Mouse (Mus musculus): Measurements from ENCODE around the gene Adam15. TPM values are rescaled to one million over a fixed set of nuclear protein-coding genes. Genes with fewer than 3 reads are reported as not detected.

The Adam15 gene
- total and polyA plus RNA-seq, 2 experiments from 2014 or later = 82.2 to 99.0 TPM

- DNase-seq (ENCODE audit: low spot score) = no peak
- H3K4me1 ChIP-seq (ENCODE audit: control insufficient read depth, insufficient read depth) = peaks cover 7% of the 10 kb centered on the region; the same call in 1 of the 2 replicates
- 75% methylated on average over 10 of the region's 10 CpGs for WGBS
These were observed 2.8 kb downstream of the Adam15 start for GRCm38 (mm10) chr3:89346815-89347540.

GRCm38 (mm10) chr3:89343279-89343678, 6.5 kb downstream of the Adam15 start:
- no peak overlapping the region for H3K4me2 ChIP-seq (ENCODE audit: low read depth, low read length)
- TF ChIP-seq CTCF (IDR thresholded peaks at IDR 0.05; ENCODE audit: low read depth) (no peak), EP300 (IDR thresholded peaks at IDR 0.05; ENCODE audit: low read depth) (no peak)
- DNase-seq (ENCODE audit: low spot score) (no peak), ATAC-seq (ENCODE audit: insufficient read depth, low read depth) (no peak)
- peaks cover 7% of the 10 kb centered on the region for H3K27me3 ChIP-seq (ENCODE audit: control insufficient read depth, insufficient read depth, low read length)
- H3K9ac ChIP-seq (replicated peaks; ENCODE audit: low read depth, low read length) = no peak overlapping the region
- peaks cover 22% of the 10 kb centered on the region for H3K36me3 ChIP-seq (replicated peaks; ENCODE audit: control insufficient read depth, insufficient read depth, low read length)
- H3K9me3 ChIP-seq (replicated peaks; ENCODE audit: control insufficient read depth, low read length) = no peaks in the 10 kb centered on the region
- H3K4me1 ChIP-seq (ENCODE audit: control insufficient read depth, insufficient read depth) = no peaks in the 10 kb centered on the region; the same call in 1 of the 2 replicates
- H3K4me3 ChIP-seq (ENCODE audit: low read depth, low read length) = no peak overlapping the region
- no peak overlapping the region for H3K27ac ChIP-seq (ENCODE audit: low read depth)
- WGBS = 68% methylated on average over 7 of the region's 7 CpGs

More at GRCm38 (mm10) chr3:89346815-89347540, 2.8 kb downstream of the Adam15 start:
- H3K9me3 ChIP-seq (replicated peaks; ENCODE audit: control insufficient read depth, low read length) = no peaks in the 10 kb centered on the region
- no peak for ATAC-seq (ENCODE audit: insufficient read depth, low read depth)
- peaks cover 22% of the 10 kb centered on the region for H3K36me3 ChIP-seq (replicated peaks; ENCODE audit: control insufficient read depth, insufficient read depth, low read length)
- H3K27me3 ChIP-seq (ENCODE audit: control insufficient read depth, insufficient read depth, low read length) = peaks cover 29% of the 10 kb centered on the region
- H3K27ac ChIP-seq (ENCODE audit: low read depth) = no peak overlapping the region
- no peak overlapping the region for H3K4me3 ChIP-seq (ENCODE audit: low read depth, low read length)
- peak overlapping the region; percentile 17; the same call in 1 of the 2 replicates for H3K4me2 ChIP-seq (ENCODE audit: low read depth, low read length)
- TF ChIP-seq CTCF (IDR thresholded peaks at IDR 0.05; ENCODE audit: low read depth) = no peak
- no peak for TF ChIP-seq EP300 (IDR thresholded peaks at IDR 0.05; ENCODE audit: low read depth)
- H3K9ac ChIP-seq (replicated peaks; ENCODE audit: low read depth, low read length) = no peak overlapping the region

GRCm38 (mm10) chr3:89341794-89342193, 8.0 kb downstream of the Adam15 start:
- WGBS = 70% methylated on average over 4 of the region's 4 CpGs
- Histone ChIP-seq H3K4me2 (ENCODE audit: low read depth, low read length) (no peak overlapping the region), H3K4me1 (ENCODE audit: control insufficient read depth, insufficient read depth) (peaks cover 4% of the 10 kb centered on the region), H3K27ac (ENCODE audit: low read depth) (no peak overlapping the region), H3K27me3 (ENCODE audit: control insufficient read depth, insufficient read depth, low read length) (peaks cover 7% of the 10 kb centered on the region), H3K9ac (replicated peaks; ENCODE audit: low read depth, low read length) (no peak overlapping the region), H3K36me3 (replicated peaks; ENCODE audit: control insufficient read depth, insufficient read depth, low read length) (peaks cover 22% of the 10 kb centered on the region), H3K9me3 (replicated peaks; ENCODE audit: control insufficient read depth, low read length) (no peaks in the 10 kb centered on the region), H3K4me3 (ENCODE audit: low read depth, low read length) (no peak overlapping the region)
- ATAC-seq (ENCODE audit: insufficient read depth, low read depth) (no peak), DNase-seq (ENCODE audit: low spot score) (no peak)
- TF ChIP-seq EP300 (IDR thresholded peaks at IDR 0.05; ENCODE audit: low read depth) (no peak), CTCF (IDR thresholded peaks at IDR 0.05; ENCODE audit: low read depth) (no peak)

GRCm38 (mm10) chr3:89340465-89340864, 9.3 kb downstream of the Adam15 start:
- H3K4me2 ChIP-seq (ENCODE audit: low read depth, low read length) = peak overlapping the region; percentile 16; the same call in 1 of the 2 replicates
- peaks cover 5% of the 10 kb centered on the region for H3K4me1 ChIP-seq (ENCODE audit: control insufficient read depth, insufficient read depth)
- WGBS = 9% methylated on average over 11 of the region's 11 CpGs
- DNase-seq (ENCODE audit: low spot score) (no peak), ATAC-seq (ENCODE audit: insufficient read depth, low read depth) (no peak)
- peaks cover 7% of the 10 kb centered on the region for H3K27me3 ChIP-seq (ENCODE audit: control insufficient read depth, insufficient read depth, low read length)
- H3K27ac ChIP-seq (ENCODE audit: low read depth) = no peak overlapping the region
- H3K36me3 ChIP-seq (replicated peaks; ENCODE audit: control insufficient read depth, insufficient read depth, low read length) = peaks cover 18% of the 10 kb centered on the region
- H3K9ac ChIP-seq (replicated peaks; ENCODE audit: low read depth, low read length) = no peak overlapping the region
- H3K9me3 ChIP-seq (replicated peaks; ENCODE audit: control insufficient read depth, low read length) = no peaks in the 10 kb centered on the region
- TF ChIP-seq EP300 (IDR thresholded peaks at IDR 0.05; ENCODE audit: low read depth) = no peak
- peak; percentile 93 for TF ChIP-seq CTCF (IDR thresholded peaks at IDR 0.05; ENCODE audit: low read depth)
- no peak overlapping the region for H3K4me3 ChIP-seq (ENCODE audit: low read depth, low read length)

- Histone ChIP-seq H3K9ac (replicated peaks; ENCODE audit: low read depth, low read length) (no peak overlapping the region), H3K4me3 (ENCODE audit: low read depth, low read length) (no peak overlapping the region), H3K9me3 (replicated peaks; ENCODE audit: control insufficient read depth, low read length) (no peaks in the 10 kb centered on the region), H3K27ac (ENCODE audit: low read depth) (no peak overlapping the region), H3K27me3 (ENCODE audit: control insufficient read depth, insufficient read depth, low read length) (peaks cover 7% of the 10 kb centered on the region), H3K4me1 (ENCODE audit: control insufficient read depth, insufficient read depth) (peaks cover 5% of the 10 kb centered on the region), H3K4me2 (ENCODE audit: low read depth, low read length) (no peak overlapping the region), H3K36me3 (replicated peaks; ENCODE audit: control insufficient read depth, insufficient read depth, low read length) (peaks cover 8% of the 10 kb centered on the region; the same call in 1 of the 2 replicates)
- ATAC-seq (ENCODE audit: insufficient read depth, low read depth) (no peak), DNase-seq (ENCODE audit: low spot score) (no peak)
- WGBS = 20% methylated on average over 8 of the region's 8 CpGs
- no peak for TF ChIP-seq EP300 (IDR thresholded peaks at IDR 0.05; ENCODE audit: low read depth)
- peak; percentile 71 for TF ChIP-seq CTCF (IDR thresholded peaks at IDR 0.05; ENCODE audit: low read depth)
These were observed 10.4 kb downstream of the Adam15 start for GRCm38 (mm10) chr3:89339416-89339815.
